Mouse (Mus musculus) E14TG2a.4 (cell line): ENCODE results near the gene Smc4.

Experiments
- CTCF ChIP-seq: conservative IDR thresholded peaks from 2 replicates; pipeline ENCODE4 v1.5.1; 2014; ENCODE audit warnings: low read length
- POU5F1 ChIP-seq: IDR thresholded peaks from 2 replicates; pipeline ENCODE4 v1.6.1; 2014; ENCODE audit warnings: low read length, borderline replicate concordance

GRCm38 (mm10) chr3:68986550-68986949 lies 18.0 kb upstream of the Smc4 start:
- TF ChIP-seq CTCF (no peak), POU5F1 (no peak)
